Mouse (Mus musculus) E14TG2a.4 (cell line): ENCODE data around the gene Tprn.

ENCODE experiments used
- CTCF ChIP-seq: conservative IDR thresholded peaks from 2 replicates; pipeline ENCODE4 v1.5.1; 2014; ENCODE audit warnings: low read length
- POU5F1 ChIP-seq: IDR thresholded peaks from 2 replicates; pipeline ENCODE4 v1.6.1; 2014; ENCODE audit warnings: low read length, borderline replicate concordance

DNA sequence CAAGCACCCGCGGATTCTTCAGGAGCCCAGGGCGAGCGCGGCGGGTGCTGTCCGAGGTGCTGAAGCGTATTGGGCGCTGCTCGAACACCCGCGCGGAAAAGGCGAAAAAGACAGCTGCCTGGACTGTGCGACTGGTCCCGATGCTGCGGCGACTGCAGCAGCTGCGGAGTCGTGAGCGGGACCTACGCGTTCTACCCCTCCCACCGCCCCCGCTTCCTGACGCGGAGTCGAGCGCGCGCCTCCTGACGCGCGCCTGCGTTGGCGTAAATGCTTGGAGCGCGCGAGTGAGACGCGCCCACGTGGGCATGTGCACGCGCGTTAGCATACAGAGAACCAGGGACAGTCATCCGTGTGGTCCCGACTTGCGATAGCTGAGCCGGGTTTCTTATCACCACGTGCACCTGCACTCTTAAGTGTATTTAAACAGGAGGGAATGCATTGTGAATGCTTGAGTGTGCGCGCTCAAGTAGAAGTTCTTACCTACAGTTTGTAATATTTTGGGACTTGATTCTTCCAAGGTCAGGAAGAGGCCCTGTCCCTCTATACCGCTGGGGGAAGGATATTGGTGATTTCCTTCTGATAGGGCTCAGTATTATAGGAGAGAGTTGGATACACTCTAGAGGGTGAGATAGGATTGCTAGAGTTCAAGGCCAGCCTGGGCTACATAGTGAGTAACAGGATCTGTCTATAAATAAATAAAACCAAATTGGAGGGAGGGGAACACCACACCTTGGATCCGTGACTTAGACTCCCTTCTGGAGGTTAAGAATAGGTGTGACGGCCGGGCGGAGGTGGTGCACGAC is 56.8 kb downstream of the Tprn start, which contains the start of gene Grin1:
- TF ChIP-seq CTCF (no peak), POU5F1 (no peak)
